Mouse (Mus musculus) hindbrain, embryonic 11.5 days (tissue): ENCODE measurements around the gene Bcl6. TPM values are rescaled to one million over a fixed set of nuclear protein-coding genes. Genes with fewer than 3 reads are reported as not detected.

Experiments
- ATAC-seq: fragments of 200-750 bp; cut with Nextera tagmentation; 2 replicates; pipeline ENCODE4 v1.8.0; 2017; ENCODE audit warnings: mild to moderate bottlenecking, moderate TSS enrichment, moderate library complexity; ENCODE audit not compliant: low FRiP score
- DNase-seq: peaks from one replicate; pipeline ENCODE4 v3.0.0-alpha.2; 2015; ENCODE audit warnings: low spot score
- H3K27ac ChIP-seq: fragments of 300-500 bp; sonication (generic); 2 replicates; pipeline ENCODE4 v1.5.1; 2014; ENCODE audit warnings: mild to moderate bottlenecking, low read depth, low read length
- H3K27me3 ChIP-seq: fragments of 300-500 bp; sonication (generic); 2 replicates; pipeline ENCODE4 v1.6.1; 2014; ENCODE audit warnings: mild to moderate bottlenecking, low read length, moderate library complexity, mixed read lengths; ENCODE audit not compliant: control insufficient read depth, insufficient read depth
- H3K36me3 ChIP-seq: fragments of 300-500 bp; sonication (generic); 2 replicates; pipeline ENCODE4 v1.6.1; 2014; ENCODE audit warnings: mild to moderate bottlenecking, low read length, moderate library complexity, mixed read lengths; ENCODE audit not compliant: control insufficient read depth, insufficient read depth
- H3K4me1 ChIP-seq: fragments of 300-500 bp; sonication (generic); replicated peaks from 2 replicates; pipeline ENCODE4 v1.6.1; 2014; ENCODE audit warnings: low read length, mixed read lengths; ENCODE audit not compliant: control insufficient read depth, insufficient read depth
- H3K4me2 ChIP-seq: fragments of 300-500 bp; sonication (generic); replicated peaks from 2 replicates; pipeline ENCODE4 v1.6.1; 2014; ENCODE audit warnings: mild to moderate bottlenecking, low read depth, low read length
- H3K4me3 ChIP-seq: fragments of 300-500 bp; sonication (generic); 2 replicates; pipeline ENCODE4 v1.5.1; 2014; ENCODE audit warnings: low read depth, low read length
- H3K9ac ChIP-seq: fragments of 300-500 bp; sonication (generic); 2 replicates; pipeline ENCODE4 v1.6.1; 2014; ENCODE audit warnings: low read depth, low read length
- H3K9me3 ChIP-seq: fragments of 300-500 bp; sonication (generic); 2 replicates; pipeline ENCODE4 v1.6.1; 2016; ENCODE audit warnings: low read length; ENCODE audit not compliant: control insufficient read depth
- WGBS: fragments of 180-500 bp; shearing (Covaris S2); extraction: QIAGEN DNeasy Blood & Tissue Kit; methylation state at CpG from one replicate; pipeline ENCODE4 v1.1.7; 2014; 5-methylcytosine and 5-hydroxymethylcytosine counted together
- polyA plus RNA-seq: library from polyadenylated mRNA; unstranded; fragments of >200 nt; fragmentation: Nextera tagmentation; extraction: Ambion mirVana; gene quantifications from 2 replicates; pipeline ENCODE4 v1.2.1, GENCODE M21; 2014

Gene Bcl6
- polyA plus RNA-seq, 1 experiment from 2014 or later, result 0.11 TPM

- Histone ChIP-seq H3K9ac (no peak overlapping the region), H3K27me3 (no peaks in the 10 kb centered on the region), H3K4me1 (no peaks in the 10 kb centered on the region), H3K9me3 (no peaks in the 10 kb centered on the region), H3K27ac (no peak overlapping the region), H3K4me2 (no peak overlapping the region), H3K36me3 (no peaks in the 10 kb centered on the region), H3K4me3 (no peak overlapping the region)
- ATAC-seq, result no peak
- DNase-seq, result no peak
- 82% methylated on average over 3 of the region's 3 CpGs for WGBS
Observed at GRCm38 (mm10) chr16:23930426-23931073, 58.1 kb downstream of the Bcl6 start.

GRCm38 (mm10) chr16:23927301-23928114 is 61.1 kb downstream of the Bcl6 start:
- DNase-seq (no peak), ATAC-seq (no peak)
- no peak overlapping the region for H3K9ac ChIP-seq
- no peak overlapping the region for H3K27ac ChIP-seq
- WGBS, result 94% methylated on average over 33 of the region's 33 CpGs
- H3K9me3 ChIP-seq, result no peaks in the 10 kb centered on the region
- no peaks in the 10 kb centered on the region for H3K27me3 ChIP-seq
- H3K4me3 ChIP-seq, result no peak overlapping the region
- no peak overlapping the region for H3K4me2 ChIP-seq
- H3K4me1 ChIP-seq, result no peaks in the 10 kb centered on the region
- no peaks in the 10 kb centered on the region for H3K36me3 ChIP-seq

- Histone ChIP-seq H3K27me3 (no peaks in the 10 kb centered on the region), H3K4me1 (no peaks in the 10 kb centered on the region), H3K4me2 (no peak overlapping the region), H3K4me3 (no peak overlapping the region), H3K27ac (no peak overlapping the region), H3K9me3 (no peaks in the 10 kb centered on the region), H3K36me3 (no peaks in the 10 kb centered on the region), H3K9ac (no peak overlapping the region)
- DNase-seq (no peak), ATAC-seq (no peak)
- 86% methylated on average over 1 of the region's 1 CpGs for WGBS
Observed at GRCm38 (mm10) chr16:23922906-23923305, 65.7 kb downstream of the Bcl6 start.

GRCm38 (mm10) chr16:23921697-23922096 is 67.0 kb downstream of the Bcl6 start:
- ATAC-seq (no peak), DNase-seq (no peak)
- no peak overlapping the region for H3K4me3 ChIP-seq
- no peaks in the 10 kb centered on the region for H3K27me3 ChIP-seq
- H3K4me1 ChIP-seq, result no peaks in the 10 kb centered on the region
- H3K9ac ChIP-seq, result no peak overlapping the region
- H3K36me3 ChIP-seq, result no peaks in the 10 kb centered on the region
- WGBS, result 74% methylated on average over 5 of the region's 5 CpGs
- no peak overlapping the region for H3K4me2 ChIP-seq
- H3K9me3 ChIP-seq, result no peaks in the 10 kb centered on the region
- no peak overlapping the region for H3K27ac ChIP-seq

- no peaks in the 10 kb centered on the region for H3K27me3 ChIP-seq
- no peak overlapping the region for H3K27ac ChIP-seq
- H3K4me2 ChIP-seq, result no peak overlapping the region
- DNase-seq (no peak), ATAC-seq (no peak)
- H3K4me3 ChIP-seq, result no peak overlapping the region
- no peaks in the 10 kb centered on the region for H3K36me3 ChIP-seq
- H3K9me3 ChIP-seq, result no peaks in the 10 kb centered on the region
- H3K4me1 ChIP-seq, result no peaks in the 10 kb centered on the region
- WGBS, result 85% methylated on average over 2 of the region's 2 CpGs
- H3K9ac ChIP-seq, result no peak overlapping the region
Observed at GRCm38 (mm10) chr16:23919418-23919817, 69.2 kb downstream of the Bcl6 start.

Other genes with a start within 250 kb of the Bcl6 start
- gene Sst, start 97.9 kb downstream of the Bcl6 start, polyA plus RNA-seq, result 74.9 and 98.9 TPM in 2 replicates
- gene Rtp2, start 56.5 kb downstream of the Bcl6 start, polyA plus RNA-seq, result not detected in 2 replicates
- gene Gm37419, start 370 bp downstream of the Bcl6 start, polyA plus RNA-seq, result not detected in 2 replicates